14 mouse cellular contexts compared by ENCODE assay signal in the genomic region with DNA sequence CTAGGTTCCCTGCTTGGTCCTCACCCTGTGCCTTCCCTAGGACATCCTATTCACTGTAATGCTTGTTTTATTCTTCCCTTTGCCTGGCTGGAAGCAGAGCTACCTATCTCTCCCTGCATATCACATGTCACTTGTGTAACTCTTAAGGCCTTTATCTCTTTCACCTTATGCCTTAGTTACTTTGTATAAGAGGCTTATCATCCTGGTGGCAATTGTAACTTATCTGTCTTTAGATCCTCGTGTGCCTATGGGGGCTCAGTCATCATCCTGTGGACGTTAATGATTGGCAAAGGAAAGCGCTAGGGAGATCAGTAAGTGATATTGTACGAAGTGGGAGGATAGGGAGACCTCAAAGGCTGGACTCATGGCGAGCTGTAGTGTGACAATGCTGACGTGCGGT.
"Had no signal": no experiment of that assay in that cellular context is flagged by ENCODE, and none has a peak within 500 bp of the region (broad histone marks: within the 10 kb centered on the region; RNA-seq: fewer than 3 reads in every experiment).

No protein-coding gene starts in this region.

- H3K9me3 ChIP-seq: limb, embryonic 13.5 days; midbrain, embryonic 12.5 days; neural tube, embryonic 12.5 days had no signal

- H3K4me3 ChIP-seq: layer of hippocampus, adult 2 months; limb, embryonic 13.5 days; midbrain, embryonic 12.5 days; neural tube, embryonic 12.5 days had no signal

- H3K9ac ChIP-seq: limb, embryonic 13.5 days; midbrain, embryonic 12.5 days; neural tube, embryonic 12.5 days had no signal

- H3K4me2 ChIP-seq: limb, embryonic 13.5 days; midbrain, embryonic 12.5 days; neural tube, embryonic 12.5 days had no signal

- ATAC-seq: lung, postnatal 0 days had no signal

- H3K27ac ChIP-seq: layer of hippocampus, adult 2 months; limb, embryonic 13.5 days; midbrain, embryonic 12.5 days; neural tube, embryonic 12.5 days had no signal

- H3K36me3 ChIP-seq: limb, embryonic 13.5 days; midbrain, embryonic 12.5 days; neural tube, embryonic 12.5 days had no signal

- DNase-seq: kidney, adult 18-20 months; kidney, postnatal 10 days; kidney, postnatal 4 days; lung, adult 18-20 months; lung, postnatal 36 days; right cerebral cortex, postnatal 4 days; spleen, adult 18-20 months; thymus, adult 18-20 months; thymus, postnatal 14 days had no signal

- H3K27me3 ChIP-seq: neural tube, embryonic 12.5 days had no signal
